Mouse (Mus musculus): ENCODE results near the gene Fbxw10. TPM values are rescaled to one million over a fixed set of nuclear protein-coding genes. Genes with fewer than 3 reads are reported as not detected.

The Fbxw10 gene
- polyA plus RNA-seq, 1 experiment from 2014 or later = 0.49 TPM

GRCm38 (mm10) chr11:62913141-62913540 is 66.3 kb downstream of the Fbxw10 start:
- no peaks in the 10 kb centered on the region for H3K36me3 ChIP-seq
- H3K4me3 ChIP-seq = no peak overlapping the region
- WGBS = 92% methylated on average over 2 of the region's 2 CpGs
- H3K9me3 ChIP-seq = no peaks in the 10 kb centered on the region
- H3K9ac ChIP-seq = no peak overlapping the region
- peaks cover 30% of the 10 kb centered on the region for H3K4me1 ChIP-seq
- H3K27me3 ChIP-seq = no peaks in the 10 kb centered on the region
- H3K4me2 ChIP-seq = no peak overlapping the region
- H3K27ac ChIP-seq = no peak overlapping the region
- ATAC-seq (ENCODE audit: borderline replicate concordance, extremely low read depth, low FRiP score, low TSS enrichment) = no peak

GRCm38 (mm10) chr11:62914532-62914931 is 67.7 kb downstream of the Fbxw10 start:
- 53% methylated on average over 6 of the region's 6 CpGs for WGBS
- no peak overlapping the region for H3K4me3 ChIP-seq
- H3K9me3 ChIP-seq = no peaks in the 10 kb centered on the region
- H3K36me3 ChIP-seq = no peaks in the 10 kb centered on the region
- H3K9ac ChIP-seq = no peak overlapping the region
- H3K27me3 ChIP-seq = no peaks in the 10 kb centered on the region
- peaks cover 30% of the 10 kb centered on the region for H3K4me1 ChIP-seq
- no peak for ATAC-seq (ENCODE audit: borderline replicate concordance, extremely low read depth, low FRiP score, low TSS enrichment)
- H3K4me2 ChIP-seq = no peak overlapping the region
- H3K27ac ChIP-seq = no peak overlapping the region

DNA sequence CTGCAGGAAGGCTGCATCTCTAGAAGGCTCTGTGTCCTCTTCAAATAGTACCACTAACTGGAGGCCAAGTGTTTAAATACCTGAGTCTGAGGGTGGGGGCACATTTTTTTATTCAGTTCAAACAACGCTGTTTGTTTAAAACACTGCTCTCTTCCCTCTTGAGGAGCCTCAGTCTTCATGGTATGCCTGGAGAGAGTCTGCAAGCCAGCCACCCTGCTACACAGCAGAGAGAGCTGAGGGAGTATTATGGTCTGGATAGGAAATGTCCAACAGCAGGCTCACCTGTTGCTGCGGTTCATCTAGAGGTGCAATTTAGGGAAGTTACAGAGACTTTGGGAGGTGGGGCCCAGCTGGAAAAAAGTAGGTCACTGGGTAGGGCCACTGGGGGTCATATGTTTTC is 68.6 kb downstream of the Fbxw10 start:
- Histone ChIP-seq H3K9me3 (no peaks in the 10 kb centered on the region), H3K4me2 (no peak overlapping the region), H3K4me3 (no peak overlapping the region), H3K27me3 (no peaks in the 10 kb centered on the region), H3K9ac (no peak overlapping the region), H3K4me1 (peaks cover 36% of the 10 kb centered on the region), H3K27ac (peak overlapping the region; percentile 57), H3K36me3 (no peaks in the 10 kb centered on the region)
- ATAC-seq (ENCODE audit: borderline replicate concordance, extremely low read depth, low FRiP score, low TSS enrichment) = peak; percentile 41; the same call in 1 of the 2 replicates
- WGBS = 54% methylated on average over 2 of the region's 2 CpGs

DNA sequence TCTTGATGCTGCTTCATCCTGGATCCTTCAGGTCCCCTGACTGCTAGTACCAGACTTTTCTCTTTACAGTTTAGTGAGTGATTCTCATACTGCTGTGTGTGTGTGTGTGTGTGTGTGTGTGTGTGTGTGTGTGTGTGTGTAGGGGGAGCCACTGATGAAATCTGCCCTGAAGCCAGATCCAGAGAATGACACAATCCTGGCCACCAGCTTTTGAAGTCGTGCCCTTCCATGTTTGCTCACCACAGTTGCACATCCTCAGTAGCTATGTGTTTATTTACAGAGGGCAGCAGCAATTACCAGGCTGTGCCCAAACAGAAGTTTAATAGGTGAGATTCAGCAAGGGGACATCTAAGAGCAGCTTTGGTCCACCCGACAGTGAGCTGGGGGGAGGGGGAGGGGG is 69.9 kb downstream of the Fbxw10 start:
- no peaks in the 10 kb centered on the region for H3K27me3 ChIP-seq
- H3K9me3 ChIP-seq = no peaks in the 10 kb centered on the region
- 12% methylated on average over 2 of the region's 2 CpGs for WGBS
- no peak overlapping the region for H3K4me3 ChIP-seq
- H3K36me3 ChIP-seq = no peaks in the 10 kb centered on the region
- ATAC-seq (ENCODE audit: borderline replicate concordance, extremely low read depth, low FRiP score, low TSS enrichment) = no peak
- no peak overlapping the region for H3K9ac ChIP-seq
- H3K27ac ChIP-seq = no peak overlapping the region
- H3K4me1 ChIP-seq = peaks cover 35% of the 10 kb centered on the region
- no peak overlapping the region for H3K4me2 ChIP-seq

DNA sequence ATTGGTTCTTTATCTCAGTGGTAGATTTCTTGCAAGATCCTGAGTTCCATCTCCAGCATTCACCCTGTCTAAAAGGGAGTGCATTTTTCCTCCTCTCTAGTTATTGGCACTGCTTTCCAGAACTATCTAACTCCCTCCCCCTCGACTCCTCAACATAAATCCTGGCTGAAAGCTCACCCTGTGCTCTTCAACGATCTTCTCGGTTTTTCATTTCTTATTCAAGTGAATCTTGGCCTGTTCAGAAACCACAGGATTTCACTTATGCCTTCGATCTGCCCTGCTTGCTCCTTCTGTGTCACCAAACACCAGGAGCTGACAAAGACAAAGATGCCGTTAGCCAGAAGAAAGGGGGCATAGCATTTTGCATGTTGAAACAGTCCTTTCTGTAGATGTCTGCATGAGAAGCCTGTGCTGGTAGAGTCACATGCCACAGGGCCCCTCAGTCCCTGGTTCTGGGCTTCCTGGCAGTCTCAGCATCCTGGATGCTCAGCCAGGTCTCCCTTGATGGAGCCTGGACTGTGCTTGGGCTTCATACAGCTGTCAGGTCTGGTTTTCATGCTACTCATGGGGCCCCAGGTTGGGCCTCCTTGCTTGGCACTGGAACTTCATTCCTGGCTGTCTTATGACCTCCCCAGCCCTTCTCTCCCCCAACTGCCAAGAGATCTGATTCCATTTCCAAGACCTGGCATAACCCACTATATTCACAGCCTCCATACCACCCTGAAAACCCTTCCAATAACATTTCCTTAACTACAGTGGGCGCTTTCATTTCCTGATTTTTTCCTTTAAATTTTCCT is 73.3 kb downstream of the Fbxw10 start:
- Histone ChIP-seq H3K4me3 (no peak overlapping the region), H3K9me3 (no peaks in the 10 kb centered on the region), H3K36me3 (no peaks in the 10 kb centered on the region), H3K27me3 (no peaks in the 10 kb centered on the region), H3K9ac (no peak overlapping the region), H3K27ac (peak overlapping the region; percentile 51; the same call in 1 of the 2 replicates), H3K4me1 (peaks cover 45% of the 10 kb centered on the region), H3K4me2 (peak overlapping the region; percentile 20; the same call in 1 of the 2 replicates)
- WGBS = 50% methylated on average over 6 of the region's 6 CpGs
- ATAC-seq (ENCODE audit: borderline replicate concordance, extremely low read depth, low FRiP score, low TSS enrichment) = no peak

GRCm38 (mm10) chr11:62920743-62921050 is 73.8 kb downstream of the Fbxw10 start:
- Histone ChIP-seq H3K4me1 (peaks cover 43% of the 10 kb centered on the region), H3K4me2 (peak overlapping the region; percentile 53), H3K27me3 (no peaks in the 10 kb centered on the region), H3K4me3 (peak overlapping the region; percentile 19; the same call in 1 of the 2 replicates), H3K9me3 (no peaks in the 10 kb centered on the region), H3K27ac (peak overlapping the region; percentile 51; the same call in 1 of the 2 replicates), H3K36me3 (no peaks in the 10 kb centered on the region), H3K9ac (no peak overlapping the region)
- WGBS = 10% methylated on average over 5 of the region's 6 CpGs
- ATAC-seq (ENCODE audit: borderline replicate concordance, extremely low read depth, low FRiP score, low TSS enrichment) = no peak

DNA sequence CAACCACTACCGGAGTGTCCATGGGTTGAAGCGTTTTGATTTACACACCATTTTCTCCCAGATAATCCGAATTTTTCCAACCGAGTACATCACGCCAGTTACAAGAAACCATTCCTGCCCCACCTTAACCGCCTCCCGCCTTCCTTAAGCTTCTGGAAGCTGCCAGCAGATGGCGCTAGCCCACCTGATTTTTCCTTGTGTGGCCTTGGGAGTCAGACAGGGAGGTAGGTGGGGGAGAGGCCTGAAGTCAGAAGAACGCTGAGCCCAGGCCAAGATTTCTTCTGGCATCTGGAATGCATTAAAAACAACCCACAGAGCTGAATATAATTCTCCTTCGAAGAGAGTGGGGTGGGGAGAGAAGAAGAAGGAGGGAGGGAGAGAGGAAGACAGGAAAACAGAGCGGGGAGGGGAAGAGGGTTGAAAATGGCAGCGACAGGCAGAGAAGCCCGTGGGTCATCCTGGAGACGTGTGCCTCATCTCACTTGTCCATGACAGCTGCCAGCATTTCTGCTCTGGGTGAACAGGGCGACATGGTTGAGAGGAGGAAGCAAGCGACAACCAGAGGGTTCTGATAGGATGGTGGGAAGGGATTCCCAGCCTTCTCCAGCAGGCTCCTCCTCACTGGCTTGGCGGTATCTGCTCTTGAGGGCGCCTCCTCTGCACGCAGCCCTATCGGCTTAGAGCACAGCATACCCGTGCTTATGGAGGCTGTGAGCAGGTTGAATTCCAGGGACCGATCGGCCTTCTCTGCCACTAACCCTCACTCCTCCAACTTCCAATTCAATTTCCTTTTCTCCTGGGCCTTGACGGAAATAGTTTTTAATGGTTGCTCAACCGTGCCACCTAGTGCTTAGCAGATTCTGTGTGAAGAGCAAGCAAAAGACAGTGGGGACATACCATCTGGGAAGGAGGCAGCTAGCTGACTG is 74.4 kb downstream of the Fbxw10 start:
- H3K4me3 ChIP-seq = peak overlapping the region; percentile 19
- no peaks in the 10 kb centered on the region for H3K9me3 ChIP-seq
- 13% methylated on average over 25 of the region's 25 CpGs for WGBS
- H3K4me1 ChIP-seq = peaks cover 37% of the 10 kb centered on the region
- no peaks in the 10 kb centered on the region for H3K27me3 ChIP-seq
- ATAC-seq (ENCODE audit: borderline replicate concordance, extremely low read depth, low FRiP score, low TSS enrichment) = peak; percentile 93
- peak overlapping the region; percentile 27 for H3K9ac ChIP-seq
- H3K36me3 ChIP-seq = no peaks in the 10 kb centered on the region
- H3K4me2 ChIP-seq = peak overlapping the region; percentile 53
- H3K27ac ChIP-seq = peak overlapping the region; percentile 94

GRCm38 (mm10) chr11:62924091-62924761 is 77.4 kb downstream of the Fbxw10 start:
- H3K9me3 ChIP-seq = no peaks in the 10 kb centered on the region
- no peak overlapping the region for H3K9ac ChIP-seq
- H3K27me3 ChIP-seq = no peaks in the 10 kb centered on the region
- no peaks in the 10 kb centered on the region for H3K36me3 ChIP-seq
- H3K4me1 ChIP-seq = peaks cover 27% of the 10 kb centered on the region
- no peak for ATAC-seq (ENCODE audit: borderline replicate concordance, extremely low read depth, low FRiP score, low TSS enrichment)
- no peak overlapping the region for H3K4me2 ChIP-seq
- H3K4me3 ChIP-seq = no peak overlapping the region
- WGBS = 48% methylated on average over 6 of the region's 6 CpGs
- 0 out of 2 replicates have a peak overlapping the region, but pooled peaks have one; percentile 22 for H3K27ac ChIP-seq

Other genes starting within 250 kb of the Fbxw10 start
- gene Lrrc75a, start 198.5 kb upstream of the Fbxw10 start, polyA plus RNA-seq (2015; fragmentation: Nextera tagmentation; extraction: Ambion mirVana) = 12.6 and 13.0 TPM in 2 replicates
- 40.9 and 42.1 TPM in 2 replicates for gene Mmgt2, start 198.4 kb upstream of the Fbxw10 start, polyA plus RNA-seq (2015; fragmentation: Nextera tagmentation; extraction: Ambion mirVana)
- 5.8 and 6.6 TPM in 2 replicates for gene Zfp287, start 115.2 kb upstream of the Fbxw10 start, polyA plus RNA-seq (2015; fragmentation: Nextera tagmentation; extraction: Ambion mirVana)
- not detected in 2 replicates for gene Gm10428, start 94.0 kb upstream of the Fbxw10 start, polyA plus RNA-seq (2015; fragmentation: Nextera tagmentation; extraction: Ambion mirVana)
- gene Zfp286, start 57.6 kb upstream of the Fbxw10 start, polyA plus RNA-seq (2015; fragmentation: Nextera tagmentation; extraction: Ambion mirVana) = 16.6 and 16.7 TPM in 2 replicates
- gene Trim16, start 26.8 kb upstream of the Fbxw10 start, polyA plus RNA-seq (2015; fragmentation: Nextera tagmentation; extraction: Ambion mirVana) = 20.2 and 23.6 TPM in 2 replicates
- gene Tvp23b, start 32.4 kb downstream of the Fbxw10 start, polyA plus RNA-seq (2015; fragmentation: Nextera tagmentation; extraction: Ambion mirVana) = 69.3 and 74.3 TPM in 2 replicates
- gene Cdrt4, start 104.1 kb downstream of the Fbxw10 start, polyA plus RNA-seq (2015; fragmentation: Nextera tagmentation; extraction: Ambion mirVana) = 0.36 and 0.62 TPM in 2 replicates
- gene Tekt3, start 214.6 kb downstream of the Fbxw10 start, polyA plus RNA-seq (2015; fragmentation: Nextera tagmentation; extraction: Ambion mirVana) = 0.15 and 0.16 TPM in 2 replicates